Mouse (Mus musculus) limb, embryonic 11.5 days (tissue): ENCODE results near the gene Plgrkt. TPM values are rescaled to one million over a fixed set of nuclear protein-coding genes. Genes with fewer than 3 reads are reported as not detected.
"Not testable (repeated sequence)": the region's sequence is repeated elsewhere in the genome, so short reads cannot be mapped to it uniquely, and the experiment has no call there.

ENCODE experiments used
- ATAC-seq: fragments of 200-750 bp; cut with Nextera tagmentation; 2 replicates; pipeline ENCODE4 v1.8.0; 2017; ENCODE audit warnings: low read depth; ENCODE audit not compliant: insufficient number of reproducible peaks, low FRiP score, low TSS enrichment
- DNase-seq: peaks from one replicate; pipeline ENCODE4 v3.0.0-alpha.2; 2015; ENCODE audit warnings: low spot score
- H3K27ac ChIP-seq: fragments of 300-500 bp; sonication (generic); replicated peaks from 2 replicates; pipeline ENCODE4 v1.5.1; 2014; ENCODE audit warnings: low read depth, mild to moderate bottlenecking, low read length
- H3K27me3 ChIP-seq: fragments of 300-500 bp; sonication (generic); 2 replicates; pipeline ENCODE4 v1.6.1; 2014; ENCODE audit warnings: mild to moderate bottlenecking, low read length, mixed read lengths; ENCODE audit not compliant: control insufficient read depth, insufficient read depth
- H3K36me3 ChIP-seq: fragments of 300-500 bp; sonication (generic); 2 replicates; pipeline ENCODE4 v1.6.1; 2014; ENCODE audit warnings: mild to moderate bottlenecking, low read length, moderate library complexity, mixed read lengths; ENCODE audit not compliant: control insufficient read depth, insufficient read depth
- H3K4me1 ChIP-seq: fragments of 300-500 bp; sonication (generic); 2 replicates; pipeline ENCODE4 v1.6.1; 2014; ENCODE audit warnings: low read length, mixed read lengths; ENCODE audit not compliant: control insufficient read depth, insufficient read depth
- H3K4me2 ChIP-seq: fragments of 300-500 bp; sonication (generic); 2 replicates; pipeline ENCODE4 v1.6.1; 2014; ENCODE audit warnings: low read depth, mild to moderate bottlenecking, moderate library complexity; ENCODE audit not compliant: severe bottlenecking
- H3K4me3 ChIP-seq: fragments of 300-500 bp; sonication (generic); 2 replicates; pipeline ENCODE4 v1.5.1; 2014; ENCODE audit warnings: low read depth, low read length
- H3K9ac ChIP-seq: fragments of 300-500 bp; sonication (generic); 2 replicates; pipeline ENCODE4 v1.6.1; 2014; ENCODE audit warnings: mild to moderate bottlenecking, low read length
- H3K9me3 ChIP-seq: fragments of 300-500 bp; sonication (generic); 2 replicates; pipeline ENCODE4 v1.6.1; 2016; ENCODE audit warnings: low read length; ENCODE audit not compliant: control insufficient read depth
- WGBS: fragments of 180-500 bp; shearing (Covaris S2); extraction: QIAGEN DNeasy Blood & Tissue Kit; methylation state at CpG from one replicate; pipeline ENCODE4 v1.1.7; 2014; 5-methylcytosine and 5-hydroxymethylcytosine counted together
- polyA plus RNA-seq: library from polyadenylated mRNA; unstranded; fragments of >200 nt; fragmentation: Nextera tagmentation; extraction: Ambion mirVana; gene quantifications from 2 replicates; pipeline ENCODE4 v1.2.1, GENCODE M21; 2014

The Plgrkt gene
- polyA plus RNA-seq = 34.4 and 38.3 TPM in 2 replicates

- Histone ChIP-seq H3K27me3 (no peaks in the 10 kb centered on the region), H3K27ac (no peak within 1 kb of the TSS), H3K4me3 (peak within 1 kb of the TSS; percentile 44), H3K9me3 (no peaks in the 10 kb centered on the region), H3K9ac (peak within 1 kb of the TSS; percentile 24; the same call in 1 of the 2 replicates), H3K4me2 (peak within 1 kb of the TSS; percentile 72), H3K36me3 (no peaks in the 10 kb centered on the region), H3K4me1 (no peaks in the 10 kb centered on the region)
- DNase-seq (peak; percentile 66), ATAC-seq (no peak)
- WGBS = 4% methylated on average over 26 of the region's 26 CpGs
Observed at GRCm38 (mm10) chr19:29366969-29367622, at the start of gene Plgrkt, which contains the start of gene Cd274. Plgrkt (minus strand) TSS chr19:29367390. Cd274 (plus strand) TSS chr19:29367455.

- WGBS = 76% methylated on average over 3 of the region's 3 CpGs
- no peak overlapping the region for H3K4me3 ChIP-seq
- H3K4me2 ChIP-seq = no peak overlapping the region
- H3K9ac ChIP-seq = no peak overlapping the region
- no peaks in the 10 kb centered on the region for H3K9me3 ChIP-seq
- DNase-seq = no peak
- ATAC-seq = no peak
- H3K27ac ChIP-seq = no peak overlapping the region
- H3K36me3 ChIP-seq = no peaks in the 10 kb centered on the region
- H3K4me1 ChIP-seq = no peaks in the 10 kb centered on the region
- no peaks in the 10 kb centered on the region for H3K27me3 ChIP-seq
Observed at GRCm38 (mm10) chr19:29416393-29416902, 49.3 kb upstream of the Plgrkt start.

- H3K27ac ChIP-seq, DNase-seq, H3K9ac ChIP-seq, H3K4me3 ChIP-seq, H3K4me1 ChIP-seq, H3K9me3 ChIP-seq, H3K4me2 ChIP-seq, ATAC-seq, H3K27me3 ChIP-seq, H3K36me3 ChIP-seq: not testable (repeated sequence)
Observed at GRCm38 (mm10) chr19:29414917-29415316, 47.7 kb upstream of the Plgrkt start.

GRCm38 (mm10) chr19:29414513-29414912 lies 47.3 kb upstream of the Plgrkt start:
- no peak for DNase-seq
- Histone ChIP-seq H3K4me1 (no peaks in the 10 kb centered on the region), H3K4me3 (no peak overlapping the region), H3K9ac (no peak overlapping the region), H3K4me2 (no peak overlapping the region), H3K36me3 (no peaks in the 10 kb centered on the region), H3K27me3 (no peaks in the 10 kb centered on the region), H3K9me3 (no peaks in the 10 kb centered on the region), H3K27ac (no peak overlapping the region)
- 83% methylated on average over 3 of the region's 3 CpGs for WGBS
- ATAC-seq = no peak

- no peaks in the 10 kb centered on the region for H3K36me3 ChIP-seq
- 75% methylated on average over 6 of the region's 6 CpGs for WGBS
- no peak for ATAC-seq
- no peak overlapping the region for H3K4me3 ChIP-seq
- H3K9me3 ChIP-seq = no peaks in the 10 kb centered on the region
- DNase-seq = peak; percentile 69
- 0 out of 2 replicates have a peak overlapping the region, but pooled peaks have one; percentile 3 for H3K27ac ChIP-seq
- H3K4me2 ChIP-seq = no peak overlapping the region
- no peaks in the 10 kb centered on the region for H3K4me1 ChIP-seq
- H3K27me3 ChIP-seq = no peaks in the 10 kb centered on the region
- H3K9ac ChIP-seq = no peak overlapping the region
Observed at GRCm38 (mm10) chr19:29412476-29413420, 45.6 kb upstream of the Plgrkt start.

- Histone ChIP-seq H3K4me3 (no peak within 1 kb of the TSS), H3K27ac (no peak within 1 kb of the TSS), H3K27me3 (no peaks in the 10 kb centered on the region), H3K9ac (no peak within 1 kb of the TSS), H3K9me3 (no peaks in the 10 kb centered on the region), H3K4me2 (no peak within 1 kb of the TSS), H3K4me1 (0 out of 2 replicates have a peak, but pooled peaks cover 3% of the 10 kb centered on the region), H3K36me3 (no peaks in the 10 kb centered on the region)
- ATAC-seq (no peak), DNase-seq (no peak)
- 92% methylated on average over 4 of the region's 4 CpGs for WGBS
Observed at GRCm38 (mm10) chr19:29410619-29411018, 43.4 kb upstream of the Plgrkt start, which contains the start of gene Pdcd1lg2. Pdcd1lg2 (plus strand) TSS chr19:29410919.

GRCm38 (mm10) chr19:29406042-29407017 lies 39.1 kb upstream of the Plgrkt start:
- no peak overlapping the region for H3K4me2 ChIP-seq
- no peak overlapping the region for H3K4me3 ChIP-seq
- ATAC-seq (no peak), DNase-seq (peak; percentile 34)
- no peaks in the 10 kb centered on the region for H3K9me3 ChIP-seq
- no peaks in the 10 kb centered on the region for H3K36me3 ChIP-seq
- H3K4me1 ChIP-seq = peaks cover 14% of the 10 kb centered on the region; the same call in 1 of the 2 replicates
- no peak overlapping the region for H3K27ac ChIP-seq
- no peak overlapping the region for H3K9ac ChIP-seq
- WGBS = 49% methylated on average over 18 of the region's 18 CpGs
- H3K27me3 ChIP-seq = no peaks in the 10 kb centered on the region
